Mouse (Mus musculus) liver, adult 2 months (tissue): ENCODE data around the gene Ace. TPM values are rescaled to one million over a fixed set of nuclear protein-coding genes. Genes with fewer than 3 reads are reported as not detected.

Source experiments
- DNase-seq: peaks from one replicate; pipeline ENCODE4 v3.0.0-alpha.2; 2011; ENCODE audit warnings: low read depth, low spot score; ENCODE audit errors: extremely low read depth
- H3K27ac ChIP-seq: fragments of 200-500 bp; replicated peaks from 2 replicates; pipeline ENCODE4 v1.5.1; 2012; ENCODE audit warnings: low read depth, mild to moderate bottlenecking, control low read depth, inconsistent platforms, low read length; ENCODE audit not compliant: insufficient read depth
- H3K27me3 ChIP-seq: fragments of 200-500 bp; 2 replicates; pipeline ENCODE4 v1.6.1; 2012; ENCODE audit warnings: mild to moderate bottlenecking, moderate library complexity, low read length, inconsistent platforms; ENCODE audit not compliant: control insufficient read depth, insufficient read depth
- H3K36me3 ChIP-seq: fragments of 200-500 bp; 2 replicates; pipeline ENCODE4 v1.6.1; 2012; ENCODE audit warnings: low read length, inconsistent platforms; ENCODE audit not compliant: control insufficient read depth, insufficient read depth
- H3K4me1 ChIP-seq: fragments of 200-500 bp; 2 replicates; pipeline ENCODE4 v1.6.1; 2011; ENCODE audit warnings: low read length; ENCODE audit not compliant: control insufficient read depth, insufficient read depth
- H3K4me3 ChIP-seq: fragments of 200-500 bp; 2 replicates; pipeline ENCODE4 v1.5.1; 2011; ENCODE audit warnings: low read depth, mild to moderate bottlenecking, control low read depth, low read length, moderate library complexity; ENCODE audit not compliant: insufficient read depth
- H3K79me2 ChIP-seq: fragments of 200-500 bp; 2 replicates; pipeline ENCODE4 v1.6.1; 2012; ENCODE audit warnings: inconsistent platforms, mild to moderate bottlenecking, low read length, moderate library complexity; ENCODE audit not compliant: control insufficient read depth, insufficient read depth
- H3K9ac ChIP-seq: fragments of 200-500 bp; 2 replicates; pipeline ENCODE4 v1.6.1; 2012; ENCODE audit warnings: low read depth, mild to moderate bottlenecking, control low read depth, inconsistent platforms, low read length
- CTCF ChIP-seq: fragments of 200-500 bp; IDR thresholded peaks from 2 replicates; pipeline ENCODE4 v1.5.1; 2011; ENCODE audit warnings: low read depth, low read length, control low read depth
- POLR2A ChIP-seq: fragments of 200-500 bp; IDR thresholded peaks from 2 replicates; pipeline ENCODE4 v1.6.1; 2011; ENCODE audit warnings: low read length, control low read depth; ENCODE audit not compliant: insufficient read depth; ENCODE audit errors: extremely low read depth
- WGBS: fragments of 180-500 bp; shearing (Covaris S2); methylation state at CpG from one replicate; pipeline ENCODE4 v1.1.7; 2018; 5-methylcytosine and 5-hydroxymethylcytosine counted together
- polyA plus RNA-seq: library from polyadenylated mRNA; depleted of rRNA; stranded (reverse); fragments of >200 nt; gene quantifications from 2 replicates; pipeline ENCODE4 v1.2.3, GENCODE M21; 2012
- total RNA-seq: library from RNA; depleted of rRNA; stranded (reverse); fragments of >200 nt; gene quantifications from 2 replicates; pipeline ENCODE4 v1.2.3, GENCODE M21; 2014

The Ace gene
- total and polyA plus RNA-seq, 2 experiments, result 0.28 to 0.42 TPM

DNA sequence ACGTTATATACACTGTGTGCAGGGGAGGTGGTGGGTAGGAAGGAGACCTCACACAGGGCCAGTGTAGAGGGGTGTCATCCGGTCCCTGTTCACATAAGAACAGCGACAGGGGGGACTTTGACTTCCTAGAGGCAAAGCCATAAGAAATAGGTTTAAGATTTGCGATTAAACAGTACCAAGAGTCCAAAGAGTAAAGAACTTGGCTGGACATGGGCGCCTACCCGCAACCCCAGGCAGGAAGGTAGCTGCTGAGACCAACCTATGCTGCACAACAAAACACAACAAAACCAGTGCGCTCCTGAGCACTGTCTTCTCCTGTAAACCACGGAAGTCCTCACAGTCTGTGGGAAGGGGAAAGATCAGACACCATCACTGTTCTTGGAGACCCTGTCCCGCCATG, 15.6 kb upstream of the Ace start:
- Histone ChIP-seq H3K4me3 (no peak overlapping the region), H3K9ac (no peak overlapping the region), H3K79me2 (no peaks in the 10 kb centered on the region), H3K36me3 (no peaks in the 10 kb centered on the region), H3K27ac (no peak overlapping the region), H3K27me3 (no peaks in the 10 kb centered on the region), H3K4me1 (no peaks in the 10 kb centered on the region)
- TF ChIP-seq CTCF, result no peak
- no peak for TF ChIP-seq POLR2A
- no peak for DNase-seq
- WGBS, result 91% methylated on average over 9 of the region's 9 CpGs

DNA sequence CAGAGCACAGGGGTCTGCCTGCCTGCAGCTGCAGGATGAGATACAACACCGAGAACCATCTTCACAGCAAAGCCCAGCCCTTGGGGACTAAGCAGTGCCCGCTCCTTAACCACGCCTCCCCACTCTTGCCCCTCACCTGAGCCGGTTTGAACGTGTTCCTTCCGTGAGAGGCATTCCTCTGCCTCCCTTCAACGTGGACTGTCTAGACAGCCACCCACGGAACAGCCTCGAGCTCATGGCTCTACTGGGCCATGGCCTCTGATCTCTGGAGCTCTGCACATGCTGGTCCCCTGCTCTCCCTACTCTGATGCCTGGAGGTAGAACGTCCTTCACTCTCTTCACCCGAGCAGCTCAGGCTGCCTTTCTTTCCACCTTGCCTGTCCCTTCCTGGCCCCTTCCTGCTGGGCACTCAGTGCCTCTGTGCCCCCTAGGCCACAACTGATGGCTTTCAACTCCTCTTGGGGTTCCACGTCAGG, 14.8 kb upstream of the Ace start, which contains the start of gene Cyb561:
TSS of gene Cyb561 (minus strand) at position 426 of the 476 bp plus-strand sequence.
- 86% methylated on average over 12 of the region's 12 CpGs for WGBS
- Histone ChIP-seq H3K36me3 (no peaks in the 10 kb centered on the region), H3K27me3 (no peaks in the 10 kb centered on the region), H3K4me3 (no peak within 1 kb of the TSS), H3K27ac (no peak within 1 kb of the TSS), H3K9ac (no peak within 1 kb of the TSS), H3K4me1 (no peaks in the 10 kb centered on the region), H3K79me2 (no peaks in the 10 kb centered on the region)
- DNase-seq, result no peak
- TF ChIP-seq POLR2A (no peak), CTCF (no peak)

DNA sequence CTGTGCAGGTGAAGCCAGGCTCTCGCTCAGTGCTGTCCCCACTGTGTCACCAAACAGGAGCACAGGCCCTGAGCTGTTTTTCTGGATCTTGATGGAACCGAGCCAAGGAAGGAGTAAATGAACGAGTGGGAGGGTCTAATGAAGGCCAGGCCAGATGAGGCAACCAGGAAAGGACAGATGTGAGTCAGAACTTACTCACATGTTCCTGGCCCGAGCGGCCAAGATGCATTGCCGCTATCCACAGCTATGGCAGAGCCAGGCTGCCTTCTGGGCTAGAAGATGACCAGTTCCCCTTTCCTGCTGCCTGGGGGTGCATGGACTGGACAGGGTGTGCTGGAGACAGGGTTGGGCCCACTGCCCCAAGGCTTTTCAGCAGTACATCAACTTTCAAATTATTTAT, 14.3 kb upstream of the Ace start:
- no peaks in the 10 kb centered on the region for H3K27me3 ChIP-seq
- no peaks in the 10 kb centered on the region for H3K36me3 ChIP-seq
- no peaks in the 10 kb centered on the region for H3K79me2 ChIP-seq
- no peak for DNase-seq
- TF ChIP-seq CTCF (no peak), POLR2A (no peak)
- no peak overlapping the region for H3K27ac ChIP-seq
- H3K4me1 ChIP-seq, result no peaks in the 10 kb centered on the region
- no peak overlapping the region for H3K4me3 ChIP-seq
- WGBS, result 74% methylated on average over 6 of the region's 6 CpGs
- no peak overlapping the region for H3K9ac ChIP-seq

GRCm38 (mm10) chr11:105955815-105956430, 11.8 kb upstream of the Ace start:
- no peak overlapping the region for H3K4me3 ChIP-seq
- no peak for DNase-seq
- H3K36me3 ChIP-seq, result no peaks in the 10 kb centered on the region
- H3K4me1 ChIP-seq, result no peaks in the 10 kb centered on the region
- H3K27me3 ChIP-seq, result no peaks in the 10 kb centered on the region
- no peak overlapping the region for H3K9ac ChIP-seq
- H3K27ac ChIP-seq, result no peak overlapping the region
- TF ChIP-seq POLR2A (no peak), CTCF (no peak)
- no peaks in the 10 kb centered on the region for H3K79me2 ChIP-seq
- WGBS, result 87% methylated on average over 28 of the region's 28 CpGs

DNA sequence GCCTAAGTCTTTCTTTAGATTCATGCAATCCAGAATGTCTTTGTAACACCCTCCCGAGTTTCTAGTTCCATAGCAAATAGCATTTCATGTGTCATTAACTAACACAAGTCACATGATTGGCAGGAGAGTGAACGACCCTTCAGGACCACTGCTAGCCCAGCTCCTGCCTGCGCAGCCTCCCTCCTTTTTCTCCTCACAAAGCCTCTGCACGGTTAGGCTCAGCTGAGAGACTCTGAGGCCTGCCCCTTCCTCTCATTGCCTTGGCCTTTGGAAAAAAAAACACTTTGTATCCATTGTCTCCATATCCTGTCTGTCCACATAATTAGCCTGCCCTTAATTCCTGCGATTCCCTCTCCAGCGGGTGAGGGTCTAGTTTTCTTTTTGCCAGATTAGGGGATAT, 10.2 kb upstream of the Ace start:
- H3K9ac ChIP-seq, result no peak overlapping the region
- TF ChIP-seq POLR2A (no peak), CTCF (no peak)
- 64% methylated on average over 6 of the region's 6 CpGs for WGBS
- H3K79me2 ChIP-seq, result no peaks in the 10 kb centered on the region
- no peak for DNase-seq
- no peaks in the 10 kb centered on the region for H3K4me1 ChIP-seq
- no peaks in the 10 kb centered on the region for H3K27me3 ChIP-seq
- no peak overlapping the region for H3K27ac ChIP-seq
- no peak overlapping the region for H3K4me3 ChIP-seq
- no peaks in the 10 kb centered on the region for H3K36me3 ChIP-seq

- H3K27ac ChIP-seq, result no peak overlapping the region
- 38% methylated on average over 1 of the region's 1 CpGs for WGBS
- no peaks in the 10 kb centered on the region for H3K27me3 ChIP-seq
- H3K36me3 ChIP-seq, result no peaks in the 10 kb centered on the region
- no peak overlapping the region for H3K9ac ChIP-seq
- TF ChIP-seq CTCF (no peak), POLR2A (no peak)
- no peak overlapping the region for H3K4me3 ChIP-seq
- no peak for DNase-seq
- H3K4me1 ChIP-seq, result no peaks in the 10 kb centered on the region
- H3K79me2 ChIP-seq, result no peaks in the 10 kb centered on the region
Observed at GRCm38 (mm10) chr11:105958566-105958965, 9.2 kb upstream of the Ace start.
